Mouse (Mus musculus) CD8-positive naive resting alpha-beta T cell, adult 2 months (primary cell): ENCODE measurements around the gene Itih1.
A peak's percentile ranks its signal among the peaks of the same experiment; 100 is the strongest.

Experiments
- DNase-seq, 2 experiments: peaks; one replicate each; pipeline ENCODE4 v3.0.0; 2022; ENCODE audit warnings: low read depth in 2 of 2, low spot score in 2 of 2

Itih1 gene

DNA sequence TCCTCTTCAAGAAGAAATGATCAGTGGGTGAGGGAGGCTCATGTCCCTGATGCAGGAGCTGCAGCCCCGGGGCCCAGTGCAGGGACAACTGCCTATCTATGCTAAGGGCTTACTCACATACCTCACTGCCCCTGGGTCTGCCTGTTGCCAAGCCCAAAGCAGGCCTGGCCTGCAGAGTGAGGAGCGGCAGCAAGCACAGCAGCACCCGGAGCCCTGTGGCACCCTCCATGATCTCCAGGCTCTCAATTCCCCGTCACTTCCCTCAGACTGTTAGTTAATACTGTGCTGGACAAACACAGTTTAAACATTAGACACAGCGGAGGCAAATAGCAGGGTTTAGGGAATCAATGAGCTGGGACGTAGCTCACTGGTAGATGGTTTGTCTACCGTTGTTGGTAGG is at the start of gene Itih1:
Gene Itih1, minus strand, starts transcription at position 252 of the 400 bp plus-strand sequence.
- DNase-seq = no peak

DNA sequence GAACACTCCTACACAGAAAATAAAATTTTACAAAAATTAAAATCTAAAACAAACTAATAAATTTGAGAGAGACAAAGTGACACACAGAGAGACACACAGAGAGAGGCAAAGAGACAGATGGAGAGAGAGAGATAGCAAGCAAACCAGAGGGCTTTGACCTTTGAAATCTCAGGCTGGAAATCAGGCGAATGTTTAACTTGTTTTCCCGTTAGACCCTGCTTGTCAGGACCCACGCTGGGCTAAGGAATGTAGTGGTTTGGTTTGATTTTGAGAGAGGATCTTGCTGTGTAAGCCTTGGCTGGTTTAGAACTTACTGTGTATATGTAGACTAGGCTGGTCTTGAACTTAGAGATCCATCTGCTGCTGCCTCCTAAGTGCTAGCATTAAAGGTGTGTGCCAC is 33.1 kb upstream of the Itih1 start:
- no peak for DNase-seq

DNA sequence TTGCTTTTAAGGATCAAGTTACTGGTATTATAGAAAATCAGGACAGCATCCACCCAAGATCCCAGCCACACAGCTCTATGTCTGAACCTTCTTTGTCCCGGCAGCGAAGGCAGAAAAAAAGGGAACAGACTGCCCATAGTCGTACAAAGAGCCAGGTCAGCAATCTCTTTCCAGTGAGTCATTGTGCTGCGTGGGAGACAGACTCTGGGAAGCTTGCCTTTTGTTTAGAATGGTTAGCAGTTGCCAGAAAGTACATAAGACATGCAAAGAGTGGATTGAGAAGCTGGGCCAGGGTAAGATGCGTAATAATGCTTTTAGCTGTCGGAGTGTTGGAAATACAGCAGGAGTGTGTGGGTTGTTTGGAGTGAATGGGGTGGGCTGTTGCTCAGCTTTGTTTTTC is 31.1 kb upstream of the Itih1 start:
- DNase-seq = no peak

DNA sequence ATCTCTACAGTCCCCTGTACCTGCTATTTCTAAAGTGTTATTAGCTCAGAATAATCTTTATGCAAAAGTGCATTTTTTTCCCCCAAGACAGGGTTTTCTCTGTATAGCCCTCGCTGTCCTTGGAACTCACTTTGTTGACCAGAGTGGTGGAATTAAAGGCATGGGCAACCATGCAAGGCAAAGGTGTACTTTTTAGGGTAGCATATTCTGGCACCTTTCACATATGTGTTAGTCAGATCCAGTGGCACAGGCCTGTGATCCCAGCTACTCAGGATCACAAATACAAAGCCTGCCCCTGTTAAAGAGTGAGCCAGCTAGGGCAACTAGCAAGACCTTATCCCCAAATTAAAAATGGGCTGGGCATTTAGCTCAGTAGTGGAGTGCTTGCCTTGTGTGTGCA is 17.3 kb upstream of the Itih1 start:
- DNase-seq = no peak

DNA sequence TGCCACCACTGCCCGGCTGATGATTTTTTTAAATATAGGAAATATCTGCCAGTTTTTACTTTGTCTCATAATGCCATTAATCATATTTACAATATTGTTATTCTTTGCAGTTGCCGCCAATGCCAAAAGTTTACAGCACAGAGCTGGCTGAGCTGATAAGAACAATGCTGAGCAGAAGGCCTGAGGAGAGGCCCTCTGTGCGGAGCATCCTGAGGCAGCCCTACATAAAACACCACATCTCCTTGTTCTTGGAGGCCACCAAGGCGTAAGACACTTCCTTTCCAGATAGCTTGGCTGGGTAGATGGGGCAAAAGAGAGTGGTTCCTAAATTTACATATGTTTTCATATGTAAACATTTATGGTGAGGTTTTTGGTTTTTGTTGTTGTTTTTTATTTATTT is 15.9 kb upstream of the Itih1 start:
- no peak for DNase-seq

DNA sequence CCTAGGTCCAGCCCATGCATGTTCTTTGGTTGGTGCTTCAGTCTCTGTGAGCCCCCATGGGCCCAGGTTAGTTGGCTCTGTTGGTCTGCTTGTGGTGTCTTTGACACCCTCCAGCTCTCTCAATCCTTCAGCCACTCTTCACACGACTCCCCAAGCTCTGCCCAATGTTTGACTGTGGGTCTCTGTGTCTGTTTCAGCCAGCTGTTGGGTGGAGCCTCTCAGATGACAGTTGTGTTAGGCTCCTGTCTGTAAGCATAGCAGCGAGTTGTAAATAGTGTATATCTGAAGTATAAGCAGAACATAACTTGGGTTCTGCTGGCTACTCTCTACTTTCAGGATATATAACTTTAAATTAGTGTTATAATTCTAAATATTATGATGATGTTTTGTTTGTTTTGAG is 15.4 kb upstream of the Itih1 start:
- DNase-seq = no peak

DNA sequence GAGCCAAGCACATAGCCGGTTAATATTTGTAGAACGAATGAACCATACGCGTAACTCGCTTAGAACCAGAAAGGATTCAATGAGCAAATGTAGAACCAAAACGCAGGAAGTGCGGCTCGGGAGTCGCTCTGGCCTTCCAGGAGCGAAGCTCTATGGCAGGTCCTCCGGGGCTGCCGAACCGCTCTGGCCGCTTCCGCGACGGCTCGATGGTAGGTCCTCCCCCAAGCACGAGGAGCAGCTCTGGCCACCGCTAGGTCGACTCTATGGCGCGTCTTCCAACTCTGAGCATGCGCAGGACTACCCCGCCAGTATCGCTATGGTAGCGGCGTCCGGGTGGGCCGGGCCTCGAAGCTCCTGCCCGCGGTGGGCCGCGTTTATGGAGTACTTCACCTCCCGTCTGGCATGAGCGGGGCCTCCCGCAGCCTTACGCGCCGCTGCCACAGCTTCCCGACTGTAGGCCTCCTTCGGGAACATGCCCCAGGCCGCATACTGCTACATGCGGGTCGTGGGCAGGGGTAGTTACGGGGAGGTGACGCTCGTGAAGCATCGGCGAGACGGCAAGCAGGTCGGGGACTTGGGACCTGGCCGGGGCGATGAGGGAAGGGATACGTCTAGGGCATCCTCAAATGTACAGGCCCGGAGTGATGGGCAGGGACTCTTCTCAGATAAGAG is 8.2 kb upstream of the Itih1 start, which contains the start of gene Nek4:
Gene Nek4, plus strand, starts transcription at position 224 of the 672 bp plus-strand sequence.
- DNase-seq = peak; percentile 96

DNA sequence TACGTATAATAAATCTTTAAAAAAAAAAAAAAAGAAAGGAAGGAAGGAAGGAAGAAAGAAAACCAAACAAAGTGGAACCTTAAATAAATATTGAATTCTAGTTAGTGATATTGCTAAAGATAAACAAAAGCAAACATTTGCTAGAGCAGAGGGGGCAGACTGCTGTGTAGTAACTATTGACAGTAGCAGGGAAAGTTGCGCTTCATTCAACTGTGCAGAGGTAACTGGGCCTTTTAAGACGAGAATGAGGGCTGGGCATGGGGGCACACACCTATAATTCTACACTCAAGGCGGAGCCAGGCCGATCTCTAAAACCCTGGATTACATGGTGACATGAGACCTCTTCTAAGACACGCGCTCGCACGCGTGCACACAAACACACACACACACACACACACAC is 6.9 kb upstream of the Itih1 start:
- no peak for DNase-seq

DNA sequence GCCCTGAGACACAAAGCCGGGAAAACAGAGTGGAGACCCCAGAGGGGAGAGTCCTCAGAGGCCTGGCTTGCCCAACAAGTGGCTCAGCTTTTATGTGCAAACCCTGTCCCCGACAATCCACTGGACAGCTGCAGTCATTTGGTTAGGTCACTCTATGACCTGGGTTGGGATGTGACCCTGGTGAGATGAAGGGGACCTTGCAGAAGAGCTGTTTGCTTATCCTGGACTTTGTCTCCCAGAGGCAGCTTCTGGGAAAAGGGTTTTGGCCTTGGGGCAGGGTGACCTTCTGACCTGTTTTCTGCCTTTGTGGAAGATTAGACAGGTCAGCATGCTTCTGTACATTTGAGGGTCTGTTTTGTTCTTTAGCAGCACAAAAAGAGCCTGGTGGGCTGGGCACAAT is 1.7 kb upstream of the Itih1 start:
- no peak for DNase-seq

DNA sequence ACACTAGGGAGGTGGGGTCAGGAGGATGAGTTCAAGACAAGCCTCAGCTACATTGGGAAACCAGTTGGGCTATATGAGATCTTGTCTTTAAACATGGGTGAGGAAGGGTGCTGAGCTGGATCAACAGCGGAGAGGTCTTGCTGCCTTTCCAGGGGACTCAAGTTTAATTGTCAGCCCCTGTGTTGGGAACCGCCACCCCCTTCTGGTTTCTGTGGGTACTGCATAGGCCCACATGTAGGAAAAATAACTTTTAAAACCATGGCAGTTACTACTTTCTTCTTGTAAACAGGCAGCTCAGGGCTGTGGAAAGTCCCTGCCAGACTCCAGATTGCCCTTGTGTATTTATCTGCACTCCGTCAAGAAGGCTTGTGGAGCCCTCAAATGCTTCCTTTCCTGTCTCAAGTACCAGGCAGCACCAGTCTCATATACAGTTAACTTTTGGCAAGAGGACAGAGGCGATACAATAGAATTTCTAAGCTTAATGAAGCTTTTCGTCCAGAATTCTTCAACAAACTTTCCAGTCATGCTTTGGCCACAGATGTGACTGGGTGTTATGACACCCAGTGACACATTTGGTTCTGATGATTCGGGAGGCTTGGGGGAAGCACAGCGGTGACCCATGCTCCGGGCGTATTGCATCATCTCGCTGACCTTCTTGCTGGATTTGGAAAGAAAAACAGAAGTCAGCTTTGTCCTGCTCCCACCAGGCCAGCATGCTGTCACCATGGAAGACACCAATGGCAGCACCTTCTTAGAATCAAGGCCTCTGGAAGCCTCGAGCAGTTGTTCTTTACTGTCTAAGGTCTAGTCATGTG is 978 bp upstream of the Itih1 start:
- DNase-seq = peak; percentile 11 to 51

DNA sequence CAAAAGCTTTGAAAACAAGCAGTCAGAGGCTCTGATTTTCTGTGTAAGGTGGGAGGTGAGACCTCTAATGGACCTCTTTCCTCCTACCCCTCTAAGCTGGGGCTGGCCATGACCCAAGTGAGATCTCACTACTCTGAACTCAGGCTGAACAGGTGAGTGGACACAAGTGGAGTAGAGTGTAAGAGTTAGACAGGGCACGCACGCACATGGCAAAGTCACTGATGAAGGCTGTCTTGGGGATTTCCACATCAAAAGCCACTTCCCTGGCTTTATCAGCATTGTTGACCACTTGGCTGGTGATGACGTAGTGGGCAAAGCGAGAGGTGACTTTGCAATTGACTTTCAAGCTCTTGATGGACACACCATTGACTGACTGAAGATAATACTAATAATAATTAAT is 835 bp downstream of the Itih1 start:
- DNase-seq = no peak

DNA sequence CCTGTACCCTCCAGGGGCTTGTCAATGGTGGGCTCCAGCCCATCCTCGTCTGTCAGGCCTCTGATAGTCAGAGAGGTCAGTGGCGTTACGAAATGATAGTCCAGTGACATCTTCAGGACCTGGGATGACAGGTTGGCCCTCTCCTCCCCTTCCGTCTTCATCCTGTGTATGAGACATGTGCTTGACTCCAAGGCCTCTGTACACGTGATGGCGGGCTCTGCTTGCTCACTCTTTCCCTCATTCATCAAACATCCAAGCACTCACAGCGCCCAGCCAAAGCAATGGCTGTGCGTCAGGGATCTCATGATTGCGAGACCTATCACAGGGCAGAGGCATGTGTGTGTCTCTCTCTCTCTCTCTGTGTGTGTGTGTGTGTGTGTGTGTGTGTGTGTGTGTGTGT is 9.7 kb downstream of the Itih1 start:
- DNase-seq = no peak

DNA sequence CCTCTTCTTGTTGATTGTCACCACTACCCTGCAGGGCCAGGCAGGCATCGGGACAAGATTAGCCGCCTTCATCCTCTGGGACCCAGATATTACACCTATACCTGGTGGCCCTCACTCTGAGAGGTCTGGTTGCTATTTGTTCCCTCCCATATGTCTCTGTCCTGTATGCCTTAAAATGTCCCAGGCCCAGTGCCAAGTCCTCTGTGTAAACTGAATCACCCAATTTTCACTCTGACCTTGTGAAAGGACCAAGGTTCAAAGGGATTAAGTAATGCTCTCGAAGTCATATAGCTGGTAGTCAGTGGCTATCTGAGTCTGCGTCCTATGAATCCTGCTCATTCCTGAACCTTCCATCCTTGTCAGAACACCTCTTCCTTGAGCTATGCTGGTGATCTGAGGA is 12.7 kb downstream of the Itih1 start:
- DNase-seq = no peak

DNA sequence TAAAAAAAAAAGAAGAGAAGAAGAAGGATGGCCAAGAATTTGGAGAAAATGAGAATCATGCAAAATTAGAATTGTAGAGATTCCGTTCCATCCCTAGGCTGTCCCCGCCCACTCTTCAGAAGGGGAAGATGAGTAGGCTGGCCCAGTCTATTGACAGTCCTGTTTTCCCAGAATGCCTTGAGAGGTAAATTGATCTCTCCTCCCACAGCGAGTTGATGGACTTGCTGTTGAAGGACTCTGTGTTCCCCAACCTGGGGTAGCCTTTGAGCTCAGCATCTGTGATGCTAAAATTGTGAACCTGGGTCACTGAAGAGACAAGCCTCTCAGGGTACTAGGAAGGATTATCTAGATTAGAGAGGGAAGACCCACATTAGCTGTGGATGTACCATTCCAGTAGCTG is 17.6 kb downstream of the Itih1 start:
- DNase-seq = no peak

DNA sequence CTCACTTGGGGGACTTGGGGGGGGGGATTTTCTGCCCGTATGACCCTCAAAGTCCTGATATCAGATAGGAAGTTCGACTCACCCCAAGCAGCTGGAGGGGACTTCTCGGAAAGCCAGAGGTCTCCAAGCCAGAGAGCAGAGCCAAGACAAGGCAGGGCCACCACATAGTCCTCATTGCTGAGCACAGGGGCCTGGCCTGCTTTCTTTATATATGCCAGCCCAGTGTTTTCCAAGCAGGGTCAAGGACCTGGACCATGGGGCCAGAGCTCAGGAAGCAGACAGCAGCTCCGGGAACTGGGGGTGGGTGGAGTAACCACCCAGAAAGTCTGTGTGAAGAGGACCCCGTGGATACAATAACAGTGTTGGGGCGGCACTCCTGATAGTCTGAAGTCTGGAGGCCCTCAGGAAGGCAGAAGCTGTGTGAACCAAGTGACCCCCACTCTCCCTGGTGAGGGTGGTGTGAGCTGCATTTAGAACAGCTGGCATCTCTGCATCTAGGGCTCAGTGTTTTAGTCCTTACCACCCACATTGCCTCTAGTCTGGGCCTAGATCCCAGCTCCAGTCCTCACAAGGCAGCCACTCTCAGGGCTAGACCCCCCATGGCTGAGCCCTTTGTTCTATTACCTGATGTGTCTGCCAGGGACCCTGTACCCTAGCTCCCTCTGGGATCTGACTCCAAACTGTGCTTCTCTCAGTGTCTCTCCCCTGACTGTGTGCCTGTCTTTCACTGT is 19.5 kb downstream of the Itih1 start, which contains the start of gene Itih3:
Gene Itih3, minus strand, starts transcription at position 386 of the 731 bp plus-strand sequence.
- DNase-seq = no peak

DNA sequence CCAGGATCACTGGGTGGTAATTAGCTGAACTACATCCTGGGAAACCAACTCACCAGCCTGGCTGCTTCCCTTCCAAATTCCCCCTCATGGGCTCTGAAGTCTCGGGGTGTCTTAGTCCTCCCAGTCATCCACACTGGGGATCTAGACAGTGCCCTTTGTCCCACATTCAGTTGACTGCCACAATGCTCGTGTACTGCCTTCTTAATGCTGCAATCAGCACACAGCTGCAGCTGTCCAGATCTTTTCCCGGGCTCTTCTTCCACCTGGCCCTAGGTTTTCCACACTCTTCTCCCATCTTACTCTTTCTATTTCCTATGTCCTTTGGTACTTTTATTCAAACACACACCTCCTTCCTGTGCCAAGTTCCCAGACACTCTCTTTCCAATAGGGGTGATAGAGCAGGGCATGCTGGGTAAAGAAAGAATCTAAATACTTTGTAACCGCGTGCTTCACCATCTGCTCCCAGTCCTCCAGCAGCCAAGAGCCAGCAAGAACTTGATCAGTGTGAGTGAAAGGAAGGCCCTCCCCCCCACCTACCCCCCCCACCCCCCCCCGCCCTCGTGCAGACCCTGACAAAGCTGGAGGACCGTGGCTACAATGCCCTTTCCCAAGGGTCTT is 20.9 kb downstream of the Itih1 start:
- DNase-seq = no peak

DNA sequence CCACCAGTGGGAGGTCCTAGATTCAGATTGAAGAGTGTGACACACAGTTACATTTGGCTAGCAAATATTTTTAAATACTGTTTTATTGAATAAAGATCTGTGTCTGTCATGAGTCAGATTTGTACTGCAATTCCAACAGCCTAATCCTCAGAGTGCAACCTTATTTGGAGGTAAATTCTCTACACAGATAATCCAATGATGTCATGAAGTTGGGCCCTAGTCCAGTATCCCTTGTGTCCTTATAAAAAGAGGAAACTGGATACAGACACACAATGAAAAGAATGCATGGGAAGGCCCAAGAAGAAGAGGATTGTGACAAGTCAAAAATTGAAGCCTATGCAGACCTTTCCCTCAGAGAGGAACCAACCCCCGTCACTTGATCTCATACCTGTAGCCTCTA is 26.6 kb downstream of the Itih1 start:
- no peak for DNase-seq

DNA sequence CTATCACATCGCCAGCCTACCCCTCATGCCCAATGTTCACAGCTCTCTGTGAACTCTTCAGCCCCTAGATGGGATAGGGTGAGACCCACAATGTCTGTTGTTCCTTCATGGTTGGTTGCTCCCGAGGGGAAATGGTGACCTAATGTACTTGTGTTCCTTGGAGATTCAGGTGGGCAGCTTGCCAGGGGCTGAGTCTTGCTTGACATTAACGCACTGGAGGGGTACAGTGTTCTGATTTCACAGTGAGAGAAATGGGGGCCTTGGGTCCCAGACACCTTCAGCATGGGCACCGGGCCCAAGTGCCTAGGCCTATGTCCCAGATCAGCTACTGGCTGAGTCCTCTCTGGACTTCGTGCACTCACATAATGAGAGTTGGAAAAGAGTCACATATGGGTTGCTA is 29.7 kb downstream of the Itih1 start:
- DNase-seq = no peak

DNA sequence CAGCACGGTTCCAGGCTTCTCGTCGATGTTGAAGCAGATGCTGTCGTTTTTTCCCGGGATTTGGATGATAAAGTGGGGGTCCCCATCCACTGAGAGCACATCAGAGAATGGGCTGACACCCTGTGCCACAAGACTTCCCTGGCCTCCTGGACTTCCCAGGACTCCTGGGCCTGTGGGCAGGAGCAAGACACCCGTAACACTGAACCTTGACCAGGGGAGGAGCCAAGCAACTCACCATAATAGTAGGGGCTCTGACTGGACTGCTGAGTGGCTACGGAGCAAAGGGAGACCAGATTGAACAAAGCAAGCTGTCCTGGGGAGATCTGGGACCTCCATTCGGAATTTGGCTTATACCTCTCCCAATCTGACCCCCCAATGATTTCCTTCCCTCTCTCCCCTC is 30.4 kb downstream of the Itih1 start:
- no peak for DNase-seq

DNA sequence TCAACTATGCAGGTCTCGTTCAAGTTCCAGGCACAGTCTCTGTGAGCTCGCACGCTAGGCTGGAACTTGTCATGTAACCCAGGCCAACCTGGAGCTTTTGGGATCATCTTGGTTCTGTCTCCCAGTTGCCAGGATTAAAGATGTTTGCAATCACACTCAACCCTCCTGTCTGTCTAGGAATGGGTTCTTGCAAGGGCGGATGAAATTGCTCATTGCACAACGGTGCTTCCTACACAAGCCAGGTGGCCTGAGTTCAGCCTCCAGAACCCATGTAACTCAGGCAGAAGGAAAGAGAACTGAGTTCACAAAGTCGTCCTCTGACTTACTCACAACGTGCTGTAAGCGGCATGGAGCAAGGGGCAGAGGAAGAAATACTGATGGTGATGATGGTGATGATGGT is 31.9 kb downstream of the Itih1 start:
- DNase-seq = no peak

DNA sequence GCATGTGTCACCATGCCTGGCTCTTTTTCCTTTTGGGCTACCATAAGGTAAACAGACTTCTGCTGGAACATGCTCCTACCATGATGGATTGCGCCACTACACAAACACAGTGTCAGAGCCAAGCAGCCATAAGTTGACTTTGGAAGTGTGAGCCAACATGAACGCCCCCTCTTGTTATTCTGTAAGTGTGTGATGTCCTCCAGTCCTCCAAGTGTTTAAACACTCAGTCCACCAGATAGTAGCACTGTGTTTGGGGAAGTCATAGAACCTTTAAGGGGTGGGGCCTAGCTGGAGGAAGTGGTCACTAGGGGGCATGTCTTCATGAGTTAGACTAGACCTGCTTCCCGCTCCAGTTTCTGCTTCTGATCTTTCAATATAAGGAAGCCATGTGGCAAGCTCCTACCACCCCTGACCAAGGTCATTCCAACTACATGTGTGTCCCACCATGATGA is 35.2 kb downstream of the Itih1 start:
- no peak for DNase-seq
